Mouse (Mus musculus): ENCODE measurements around the gene Gja3.

DNA sequence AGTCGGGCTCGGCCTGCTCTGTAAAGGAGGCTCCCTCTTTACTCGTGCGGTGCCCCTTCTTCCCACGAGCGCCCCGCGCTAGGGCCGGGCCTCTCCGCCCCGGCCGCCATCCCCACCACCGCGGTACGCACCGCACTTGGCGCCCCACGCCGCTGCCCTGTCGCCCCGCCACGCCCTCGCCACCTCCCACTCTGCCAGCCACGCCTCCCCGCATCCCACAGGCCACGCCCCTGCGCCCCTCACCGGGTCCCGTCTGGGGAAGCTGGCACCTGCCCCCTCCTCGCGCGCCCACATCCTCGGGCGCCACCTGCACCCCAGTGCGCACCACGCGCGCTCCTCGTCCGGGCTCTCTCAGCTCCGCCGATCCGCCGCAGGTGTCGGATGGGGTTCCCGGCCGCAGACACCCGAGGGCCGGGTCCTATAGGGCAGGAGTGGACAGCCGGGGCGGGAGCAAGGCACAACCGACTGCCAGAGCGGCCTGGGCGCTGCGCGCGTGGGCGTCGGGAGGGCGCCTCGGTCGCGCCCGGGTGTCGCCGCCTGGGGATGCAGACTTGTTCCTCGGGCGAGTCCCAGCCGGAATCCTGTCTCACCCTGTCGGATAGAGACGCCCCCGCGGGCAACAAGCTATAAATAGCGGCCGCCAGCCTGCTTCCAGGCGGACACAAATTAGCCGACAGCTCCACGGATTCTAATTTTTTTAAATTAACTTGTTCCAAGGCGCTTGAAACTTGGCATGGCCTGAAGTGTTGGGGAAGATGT is at the start of gene Gja3:
- no peak for TF ChIP-seq CTCF (IDR thresholded peaks at IDR 0.05; ENCODE audit: borderline replicate concordance, control insufficient read depth, extremely low read depth, insufficient read depth, low read length, poor library complexity)
- TF ChIP-seq POLR2A (IDR thresholded peaks at IDR 0.05; ENCODE audit: control insufficient read depth, extremely low read depth, insufficient read depth, low read length, poor library complexity): no peak

Measured in thymus, adult 2 months (tissue).